Mouse (Mus musculus): ENCODE data around the gene Pcbp2. TPM values are rescaled to one million over a fixed set of nuclear protein-coding genes. Genes with fewer than 3 reads are reported as not detected.

The Pcbp2 gene
- total RNA-seq, 4 experiments from 2014 or later, result 452 to 509 (median 465) TPM

DNA sequence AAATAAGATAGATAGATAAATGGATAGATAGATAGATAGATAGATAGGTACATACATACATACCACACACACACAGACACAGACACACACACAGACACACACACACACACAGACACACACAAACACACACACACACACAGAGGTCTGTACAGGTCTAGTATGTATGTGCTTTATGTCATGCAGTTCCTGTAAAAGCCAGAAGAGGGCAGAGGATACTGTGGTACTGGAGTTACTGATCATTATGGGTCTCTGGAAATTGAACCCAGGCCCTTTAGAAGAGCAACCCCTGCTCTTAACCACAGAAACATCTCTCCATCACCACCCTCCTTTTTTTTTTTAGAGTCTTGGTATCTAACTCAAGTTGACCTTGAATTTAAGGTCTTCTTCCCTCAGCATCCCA is 6.7 kb upstream of the Pcbp2 start:
- DNase-seq (ENCODE audit: low spot score), result no peak

DNA sequence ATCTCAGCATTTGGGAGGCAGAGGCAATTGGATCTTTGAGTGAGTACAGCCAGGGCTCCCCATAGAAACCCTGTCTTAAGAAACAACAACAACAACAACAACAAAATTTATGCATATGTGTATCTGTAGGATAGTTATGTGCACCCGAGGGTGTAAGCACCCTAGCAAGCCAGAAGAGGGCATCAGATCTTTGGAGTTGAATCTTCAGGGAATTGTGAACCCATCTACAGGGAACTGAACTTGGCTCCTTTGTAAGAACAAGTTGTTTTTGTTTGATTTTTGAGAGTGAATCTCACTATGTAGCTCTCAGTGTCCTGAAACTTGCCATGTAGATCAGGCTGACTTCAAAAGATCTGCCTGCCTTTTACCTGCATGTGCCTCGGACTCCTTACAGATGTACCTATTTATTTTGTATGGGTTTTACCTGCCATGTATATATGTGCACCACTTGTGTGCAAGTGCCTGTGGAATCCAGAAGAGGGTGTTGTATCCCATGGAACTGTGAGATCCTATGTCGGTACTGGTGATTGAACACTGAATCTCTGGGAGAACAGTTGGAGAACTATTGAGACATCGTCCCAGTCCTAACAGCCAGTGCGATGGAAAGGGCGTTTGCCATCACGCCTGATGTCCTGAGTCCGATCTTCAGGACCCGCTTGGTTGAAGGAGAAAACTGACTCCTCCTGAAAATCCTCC is 1.5 kb upstream of the Pcbp2 start:
- DNase-seq (ENCODE audit: low spot score), result no peak

DNA sequence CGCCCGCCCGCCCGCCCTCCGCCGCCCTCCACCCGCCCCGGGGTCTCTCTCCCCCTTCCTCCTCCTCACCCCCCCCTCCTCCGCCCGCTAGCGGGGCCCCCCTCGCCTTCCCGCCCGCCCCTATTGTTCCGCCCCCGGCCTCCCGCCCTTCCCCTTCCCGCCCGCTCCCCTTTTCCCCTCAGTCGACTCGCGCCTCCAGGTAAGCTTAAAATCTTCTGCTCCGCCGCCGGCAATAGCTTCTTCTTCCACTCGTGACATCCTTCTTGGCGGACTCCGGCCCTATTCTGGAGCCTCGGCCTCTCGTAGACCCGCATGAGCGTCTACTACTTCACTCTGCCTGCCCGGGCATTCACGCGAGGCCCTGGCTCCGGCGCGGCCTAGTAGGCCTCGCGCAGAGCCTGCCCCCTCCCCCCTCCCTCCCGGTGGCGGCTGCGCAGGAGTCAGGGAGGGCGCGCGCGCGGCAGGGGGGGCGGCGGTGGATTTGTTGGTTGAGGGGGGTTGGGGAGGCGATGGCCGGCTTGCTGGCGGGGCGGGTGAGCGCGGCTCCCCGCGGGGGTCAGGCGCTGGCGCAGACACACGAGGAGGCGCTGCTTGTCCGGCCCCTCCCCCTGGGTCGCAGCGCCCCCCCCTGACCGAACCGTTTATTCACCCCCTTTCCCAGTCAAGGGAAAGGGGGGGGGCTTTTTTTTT is 411 bp downstream of the Pcbp2 start:
- peak; percentile 67 for DNase-seq (ENCODE audit: low spot score)

DNA sequence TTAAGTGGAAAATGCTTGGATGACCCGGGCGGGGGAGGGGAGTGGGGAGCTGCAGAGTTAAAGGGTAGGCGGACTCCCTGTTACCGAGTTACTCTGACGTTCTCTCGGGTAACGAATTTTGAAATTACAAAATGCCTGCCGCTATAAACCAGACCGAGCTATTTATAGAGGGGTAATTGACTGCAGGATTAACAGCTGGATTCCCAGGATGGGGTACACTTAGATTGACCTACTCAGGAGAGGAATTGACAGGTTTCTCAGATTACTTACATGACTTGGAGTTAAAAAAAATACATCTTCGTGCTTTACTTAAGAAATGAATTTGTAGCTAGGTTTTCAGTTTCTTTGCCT is 931 bp downstream of the Pcbp2 start:
- peak; percentile 22 for DNase-seq (ENCODE audit: low spot score)

DNA sequence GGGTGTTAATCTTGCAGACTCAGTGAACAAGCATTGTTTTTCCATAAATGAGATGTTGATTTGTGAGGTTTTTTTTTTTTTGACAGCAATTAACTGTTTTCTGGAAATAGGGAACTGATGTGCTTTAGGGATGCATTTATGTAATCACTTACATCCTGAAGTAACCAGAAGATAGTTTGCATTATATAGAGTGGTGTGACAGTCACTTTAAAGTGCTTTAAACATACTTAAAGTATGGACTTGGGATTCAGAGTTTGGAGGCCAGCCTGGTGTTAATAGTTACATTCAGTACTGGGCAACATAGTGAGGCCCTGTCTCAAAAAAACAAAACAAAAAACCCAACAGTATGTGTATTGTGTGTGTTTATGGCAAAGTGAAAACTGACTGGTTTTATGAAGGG is 1.4 kb downstream of the Pcbp2 start:
- DNase-seq (ENCODE audit: low spot score), result no peak

DNA sequence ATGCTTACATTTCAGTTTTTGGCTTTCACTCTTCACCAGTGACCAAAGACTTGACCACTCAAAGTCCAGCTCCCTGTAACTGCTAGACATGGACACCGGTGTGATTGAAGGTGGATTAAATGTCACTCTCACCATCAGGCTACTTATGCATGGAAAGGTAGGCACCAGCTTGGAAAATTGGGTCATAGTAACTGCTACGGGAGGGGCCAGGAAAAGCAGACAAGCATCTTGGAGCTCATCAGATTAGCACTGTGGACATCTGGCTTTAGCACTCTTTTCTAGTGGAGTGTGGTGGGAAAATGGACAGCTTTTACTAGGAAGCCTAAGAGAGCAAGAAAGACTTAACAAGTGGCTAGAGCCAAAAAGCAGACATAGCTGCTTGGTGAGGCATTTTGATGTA is 2.9 kb downstream of the Pcbp2 start:
- DNase-seq (ENCODE audit: low spot score), result no peak

DNA sequence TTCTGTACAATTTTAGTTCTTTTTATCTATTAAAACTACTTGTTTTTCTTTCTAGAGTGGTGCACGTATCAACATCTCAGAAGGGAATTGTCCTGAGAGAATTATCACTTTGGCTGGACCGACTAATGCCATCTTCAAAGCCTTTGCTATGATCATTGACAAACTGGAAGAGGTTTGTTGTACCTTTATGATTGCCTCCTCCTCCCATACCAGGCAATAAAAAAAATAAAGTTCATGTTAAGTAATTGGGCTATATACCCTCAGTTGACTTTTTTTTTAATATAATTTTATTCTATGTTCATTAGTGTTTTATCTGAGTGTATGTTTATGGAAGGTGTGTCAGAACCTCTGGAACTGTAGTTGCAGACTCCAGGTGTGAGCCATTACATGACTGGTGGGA is 4.2 kb downstream of the Pcbp2 start:
- no peak for DNase-seq (ENCODE audit: low spot score)

DNA sequence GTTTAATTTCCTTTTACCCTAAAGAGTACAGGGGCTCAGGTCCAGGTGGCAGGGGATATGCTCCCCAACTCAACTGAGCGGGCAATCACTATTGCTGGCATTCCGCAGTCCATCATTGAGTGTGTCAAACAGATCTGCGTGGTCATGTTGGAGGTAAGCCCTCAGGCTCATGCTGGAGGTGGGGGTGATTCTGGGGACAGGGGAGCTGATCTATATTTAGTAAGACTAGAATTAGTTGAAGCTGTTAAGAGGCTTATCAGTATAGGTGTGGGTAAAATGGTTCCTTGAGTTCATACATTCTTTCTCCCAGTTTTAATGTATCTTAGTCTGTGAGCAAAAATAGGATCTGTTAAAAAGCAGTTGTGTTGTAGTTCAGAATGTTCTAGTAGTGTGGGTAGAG is 12.8 kb downstream of the Pcbp2 start:
- DNase-seq (ENCODE audit: low spot score), result no peak

DNA sequence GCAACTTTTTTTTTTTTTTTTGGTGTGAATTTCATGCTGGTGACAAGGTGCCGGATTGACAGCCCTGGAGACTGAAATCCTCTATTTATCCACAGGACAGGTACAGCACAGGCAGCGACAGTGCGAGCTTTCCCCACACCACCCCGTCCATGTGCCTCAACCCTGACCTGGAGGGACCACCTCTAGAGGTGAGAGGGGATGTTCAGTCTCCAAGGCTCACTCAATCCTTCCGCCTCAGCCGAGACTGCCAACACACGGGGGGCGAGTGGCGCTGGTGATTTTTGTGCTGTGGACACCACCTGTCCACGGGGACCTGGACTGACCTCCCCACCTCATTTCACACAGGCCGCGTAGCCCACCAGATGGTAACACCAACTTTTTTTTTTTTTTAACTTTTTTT is 15.5 kb downstream of the Pcbp2 start:
- no peak for DNase-seq (ENCODE audit: low spot score)

DNA sequence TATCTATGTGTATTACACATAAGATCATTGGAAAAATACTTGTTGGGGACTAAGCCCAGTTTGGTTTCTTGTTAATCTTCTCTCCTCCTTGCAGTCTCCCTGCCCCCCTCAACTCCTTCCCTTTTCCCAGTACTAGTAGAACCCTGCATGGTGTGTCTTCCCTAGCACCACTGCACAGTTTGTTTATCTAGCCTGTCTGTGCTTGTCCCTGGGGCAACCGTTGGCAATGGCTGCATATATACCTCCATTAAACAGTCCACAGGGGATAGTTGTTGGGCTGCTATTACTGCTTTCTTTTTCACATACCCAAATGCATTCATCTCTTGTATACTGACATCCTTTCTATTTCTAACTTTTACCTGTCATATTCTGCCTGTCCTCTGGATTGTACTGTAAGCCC is 17.3 kb downstream of the Pcbp2 start:
- no peak for DNase-seq (ENCODE audit: low spot score)

DNA sequence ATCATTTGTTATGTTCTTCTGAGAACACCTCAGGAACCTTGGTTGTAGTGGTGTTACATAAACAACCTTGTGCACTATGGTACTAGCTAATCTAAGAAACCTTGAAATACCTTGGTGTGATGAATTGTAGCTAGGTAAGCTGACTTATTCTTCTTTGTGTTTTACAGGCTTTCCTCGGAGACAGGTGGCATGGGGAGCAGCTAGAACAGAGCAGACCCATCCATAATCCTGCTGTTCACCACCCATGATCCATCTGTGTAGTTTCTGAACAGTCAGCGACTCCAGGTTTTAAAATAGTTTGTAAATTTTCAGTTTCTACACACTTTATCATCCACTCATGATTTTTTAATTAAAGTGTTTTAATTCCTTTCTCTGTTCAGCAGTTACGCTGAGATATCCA is 28.0 kb downstream of the Pcbp2 start:
- DNase-seq (ENCODE audit: low spot score), result no peak

DNA sequence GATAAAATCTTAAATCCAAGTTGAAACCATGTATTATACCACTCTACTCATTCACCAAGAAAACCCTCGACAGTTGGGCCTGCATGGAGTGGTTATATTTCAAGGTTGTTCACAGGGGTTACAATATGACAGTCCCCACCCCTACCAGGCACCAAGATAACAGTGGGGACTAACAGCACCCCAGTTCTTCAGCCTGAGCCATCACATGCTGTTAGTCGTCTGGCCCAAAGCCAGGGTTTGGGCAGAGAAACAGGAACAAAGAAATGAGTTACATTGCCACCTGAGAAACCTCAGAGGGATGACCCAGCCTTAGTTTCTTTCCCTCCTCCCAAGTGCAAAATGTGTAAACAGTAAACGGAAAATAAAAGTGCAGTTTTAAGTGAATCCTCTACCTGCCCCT is 29.0 kb downstream of the Pcbp2 start:
- DNase-seq (ENCODE audit: low spot score), result no peak

DNA sequence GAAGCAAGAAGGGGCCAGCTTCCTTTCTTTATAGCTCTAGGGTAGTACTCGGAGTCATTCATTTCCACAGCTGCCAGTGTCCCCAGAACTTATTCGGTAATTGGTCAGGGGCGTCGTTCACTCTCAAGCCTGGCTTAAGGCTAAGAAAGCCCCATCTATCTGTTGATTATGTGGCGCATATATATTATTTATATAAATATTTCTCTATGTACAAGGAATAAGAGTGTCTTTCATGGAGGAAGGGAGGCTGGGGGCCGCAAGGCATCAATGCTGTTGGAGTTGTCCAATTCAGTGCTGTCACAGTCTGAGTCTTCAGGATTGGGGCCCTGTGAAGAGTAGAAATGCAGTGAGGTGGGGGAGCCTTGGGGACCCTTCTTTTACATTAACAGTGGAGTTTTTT is 29.5 kb downstream of the Pcbp2 start:
- no peak for DNase-seq (ENCODE audit: low spot score)

DNA sequence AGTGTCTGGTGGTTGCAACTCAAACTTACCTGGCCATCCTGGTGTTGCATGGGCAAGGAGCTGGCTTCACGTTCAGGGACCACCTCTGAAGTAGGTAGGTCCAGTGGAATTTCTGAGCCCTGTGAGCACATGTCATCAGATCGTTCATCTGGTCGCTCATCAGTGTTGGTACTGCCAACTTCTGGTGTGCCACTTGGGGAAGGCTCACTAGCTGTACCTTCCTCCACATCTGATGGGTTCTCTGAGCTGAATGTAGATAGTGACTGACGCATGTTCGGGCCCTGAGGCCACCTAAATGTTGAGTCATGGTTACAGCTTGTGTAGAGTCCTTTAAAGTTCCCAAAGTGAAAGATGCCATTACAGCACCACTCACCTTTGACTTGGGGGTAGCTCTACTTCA is 30.1 kb downstream of the Pcbp2 start:
- DNase-seq (ENCODE audit: low spot score), result no peak

DNA sequence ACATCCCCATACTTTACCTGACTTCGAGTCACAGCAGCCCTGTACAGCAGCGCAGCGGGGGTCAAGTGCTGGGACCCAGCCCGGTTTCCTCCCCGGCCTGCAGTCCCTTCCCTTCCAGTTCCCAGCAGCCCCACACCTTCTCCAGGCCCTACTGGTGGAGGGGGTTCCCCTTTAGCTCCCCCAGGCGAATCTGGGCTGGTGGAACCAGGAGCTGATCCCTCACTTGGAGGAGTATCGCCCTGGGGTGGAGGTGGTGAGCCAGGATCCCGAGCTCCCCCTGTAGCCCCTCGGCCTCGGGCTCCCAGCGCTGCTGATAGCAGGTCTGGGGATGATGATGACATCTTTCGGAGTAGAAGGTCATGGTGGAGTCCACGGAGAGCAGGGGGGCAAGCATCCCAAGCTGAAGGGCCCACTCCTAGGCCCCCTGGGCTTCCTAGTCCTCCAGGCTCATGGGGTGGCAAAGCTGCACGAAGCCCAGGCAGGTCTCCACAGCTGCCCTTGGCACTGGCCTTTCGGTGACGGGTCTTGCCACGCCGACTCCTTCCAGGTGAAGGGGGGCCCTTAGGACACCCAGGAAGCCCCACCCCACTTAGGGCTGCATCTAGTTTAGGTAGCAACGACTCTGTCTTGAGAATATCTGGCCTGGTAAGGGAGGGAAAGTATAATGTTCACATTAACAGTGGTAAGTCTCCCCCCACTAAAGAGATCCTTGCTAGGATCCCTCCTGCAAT is 30.9 kb downstream of the Pcbp2 start:
- DNase-seq (ENCODE audit: low spot score), result no peak

DNA sequence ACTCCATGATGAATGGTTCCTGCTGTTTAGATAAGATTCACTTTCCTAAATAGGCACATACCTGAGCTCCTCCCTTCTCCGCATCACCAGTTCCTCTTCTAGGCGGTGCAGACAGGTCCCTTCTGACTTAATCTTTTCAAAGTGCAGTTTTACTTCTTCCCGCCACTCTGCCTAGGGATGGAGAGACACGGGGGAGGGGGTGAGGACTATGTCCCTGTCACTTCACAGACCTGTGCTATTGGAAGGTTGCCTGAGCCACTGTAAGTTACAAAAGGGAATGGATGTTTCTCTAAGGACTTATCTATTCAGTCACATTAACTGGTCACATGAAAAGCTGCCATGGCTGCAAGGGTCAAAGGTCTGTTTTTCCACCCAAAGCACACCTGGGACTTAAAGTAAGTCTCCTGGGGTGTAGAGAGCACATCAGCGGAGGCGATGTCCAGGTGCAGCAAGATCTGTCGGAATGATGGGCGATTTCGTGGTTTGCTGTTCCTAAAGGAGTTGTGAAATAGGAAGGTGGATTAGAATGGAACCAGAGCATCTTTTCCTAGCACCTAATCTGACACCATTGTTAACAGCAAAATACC is 32.0 kb downstream of the Pcbp2 start:
- no peak for DNase-seq (ENCODE audit: low spot score)

DNA sequence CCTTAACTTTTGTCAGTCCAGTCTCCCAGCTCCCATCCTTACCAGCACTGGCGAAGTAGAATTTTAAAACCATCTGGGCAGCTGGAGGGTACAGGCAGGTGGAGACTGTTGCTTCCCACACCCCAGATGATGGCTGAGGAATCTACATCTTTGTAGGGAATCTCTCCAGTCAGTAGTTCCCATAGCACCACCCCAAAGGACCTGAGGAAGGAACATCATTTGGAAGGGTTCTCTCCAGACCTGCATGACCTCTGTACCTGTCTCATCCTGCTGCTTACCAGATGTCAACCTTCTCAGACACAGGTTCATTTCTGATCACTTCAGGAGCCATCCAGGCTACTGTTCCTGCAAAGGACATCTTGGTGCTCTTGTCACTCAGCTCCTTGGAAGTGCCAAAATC is 33.1 kb downstream of the Pcbp2 start, which contains the start of gene Gm10337:
TSS of gene Gm10337 (plus strand) at position 276 of the 400 bp plus-strand sequence.
- no peak for DNase-seq (ENCODE audit: low spot score)

DNA sequence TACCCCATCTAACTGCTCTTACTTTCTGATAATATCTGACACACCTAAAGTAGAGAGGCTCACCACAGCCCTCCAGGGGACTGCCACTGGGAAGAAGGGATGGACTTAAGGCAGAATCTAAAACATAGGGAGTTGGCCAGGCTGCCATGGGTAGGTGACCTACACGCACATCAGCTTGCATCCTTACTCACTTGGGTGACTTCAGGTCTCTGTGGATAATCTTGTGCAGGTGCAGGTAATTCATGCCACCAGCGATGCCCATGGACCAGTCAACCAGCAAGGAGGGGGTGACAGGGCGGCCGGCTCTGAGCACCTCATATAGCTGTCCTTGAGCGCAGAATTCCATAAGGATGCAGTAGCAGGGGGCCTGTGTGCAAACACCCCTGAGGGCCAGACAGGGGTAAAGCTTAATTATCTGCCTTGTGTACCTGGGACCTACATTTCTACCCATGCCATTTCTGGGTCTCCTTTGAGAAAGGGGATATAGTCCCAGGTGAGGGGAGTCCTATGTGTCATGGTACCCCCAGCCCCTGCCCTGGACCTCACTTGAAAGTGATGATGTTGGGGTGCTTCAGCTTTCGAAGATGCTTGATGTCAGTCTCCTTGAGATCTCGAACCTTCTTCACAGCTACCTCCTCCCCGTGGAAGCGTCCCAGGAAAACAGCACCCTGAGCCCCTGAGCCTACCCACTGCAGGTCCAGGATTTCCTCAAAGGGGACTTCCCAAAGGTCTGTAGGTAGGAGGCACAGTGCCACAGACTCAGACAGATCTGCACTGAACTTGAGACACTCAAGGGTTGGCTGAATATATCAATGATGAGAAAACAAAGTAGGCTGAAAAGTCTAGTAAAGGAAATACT is 33.8 kb downstream of the Pcbp2 start:
- no peak for DNase-seq (ENCODE audit: low spot score)

DNA sequence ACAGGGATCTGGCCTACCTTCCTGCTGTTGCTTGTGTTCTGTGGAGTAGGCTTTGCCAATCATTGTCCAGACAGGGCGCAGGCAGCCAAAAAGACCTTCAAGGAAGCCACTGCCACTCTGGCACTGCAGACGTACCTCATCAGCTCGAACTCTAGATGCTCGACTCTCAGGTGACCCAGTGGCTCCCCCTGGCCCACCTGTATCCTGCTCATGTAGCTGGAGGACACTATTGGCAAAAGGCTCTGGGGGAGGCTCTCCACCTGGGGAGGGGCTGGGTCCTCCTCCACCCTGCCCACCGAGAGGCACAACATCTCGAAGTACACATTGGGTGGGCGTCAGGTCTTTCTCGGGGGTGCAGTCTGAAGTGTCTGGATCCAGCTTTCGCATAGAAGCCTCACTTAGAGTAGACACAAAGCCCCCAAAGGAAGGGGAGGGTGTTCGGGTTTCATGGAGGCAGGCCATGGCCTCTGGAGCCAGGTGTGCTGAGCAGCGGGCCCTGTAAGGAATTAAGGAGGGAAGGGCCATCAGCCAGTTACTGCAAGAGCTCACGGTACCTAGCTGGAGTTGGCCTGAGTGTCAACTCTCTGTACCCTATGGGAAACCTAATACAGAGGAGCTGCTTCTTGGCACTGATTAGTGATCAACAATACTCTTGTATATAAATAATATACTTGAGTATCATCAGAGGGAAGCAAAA is 34.9 kb downstream of the Pcbp2 start:
- no peak for DNase-seq (ENCODE audit: low spot score)

DNA sequence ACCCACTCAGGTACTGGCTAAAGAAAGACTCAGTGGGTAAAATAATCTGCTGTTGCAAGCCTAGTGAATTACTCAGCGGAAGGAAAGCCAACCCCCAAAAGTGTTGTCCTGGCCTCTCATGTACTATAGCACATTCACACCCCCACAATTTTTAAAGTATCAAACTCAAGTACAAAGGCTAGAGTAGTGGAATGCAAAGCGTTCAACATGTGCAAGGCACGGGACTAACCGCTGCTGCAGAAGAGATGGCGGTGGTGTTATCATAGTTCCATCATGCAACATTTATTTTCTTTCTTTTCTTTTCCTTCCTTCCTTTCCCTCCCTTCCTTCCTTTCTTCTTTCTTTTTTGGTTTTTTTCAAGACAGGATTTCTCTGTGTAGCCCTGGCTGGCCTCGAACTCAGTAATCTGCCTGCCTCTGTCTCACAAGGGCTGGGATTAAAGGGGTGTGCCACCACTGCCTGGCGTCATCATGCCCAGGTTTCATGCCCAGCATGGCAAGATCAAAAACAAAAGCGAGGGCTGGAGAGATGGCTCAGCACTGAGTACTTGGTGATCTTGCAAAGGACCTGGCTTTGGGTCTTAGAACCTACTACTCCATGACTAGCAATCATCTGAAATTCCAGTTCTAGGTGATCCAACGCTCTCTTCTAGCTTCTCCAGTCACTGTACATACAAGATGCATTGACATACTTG is 35.6 kb downstream of the Pcbp2 start:
- DNase-seq (ENCODE audit: low spot score), result no peak
